Mouse (Mus musculus): ENCODE results near the gene Snx18. TPM values are rescaled to one million over a fixed set of nuclear protein-coding genes. Genes with fewer than 3 reads are reported as not detected.

Snx18 gene
- polyA plus RNA-seq, 1 experiment from 2014 or later, result 14.2 TPM

DNA sequence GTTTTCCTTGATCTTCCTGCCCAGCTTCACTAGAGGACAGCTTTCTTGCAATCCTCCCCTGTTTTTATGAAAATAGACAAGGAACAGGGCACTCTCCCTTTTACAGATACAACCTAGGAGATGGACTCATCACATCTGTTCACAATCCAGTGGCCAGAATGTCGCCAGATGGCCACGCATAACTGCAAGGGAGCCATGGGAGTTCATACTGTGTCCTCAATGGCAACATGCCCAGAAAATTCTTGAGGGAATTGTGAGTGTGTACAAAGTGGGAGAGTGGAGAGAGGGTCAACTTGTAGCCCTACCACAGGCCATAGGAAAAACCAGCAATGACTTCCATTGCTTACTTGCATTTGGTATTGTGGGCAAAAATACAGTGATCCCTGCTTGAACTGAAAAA is 63.1 kb downstream of the Snx18 start:
- H3K4me2 ChIP-seq, result no peak overlapping the region
- H3K9me3 ChIP-seq (replicated peaks), result no peaks in the 10 kb centered on the region
- no peaks in the 10 kb centered on the region for H3K36me3 ChIP-seq
- ATAC-seq (replicated peaks; ENCODE audit: insufficient number of reproducible peaks, insufficient read depth, low FRiP score, low read depth), result no peak
- no peak overlapping the region for H3K4me3 ChIP-seq
- 52% methylated on average over 2 of the region's 2 CpGs for WGBS
- no peaks in the 10 kb centered on the region for H3K27me3 ChIP-seq
- no peak overlapping the region for H3K27ac ChIP-seq
- H3K9ac ChIP-seq, result no peak overlapping the region
- peaks cover 13% of the 10 kb centered on the region for H3K4me1 ChIP-seq (replicated peaks)

DNA sequence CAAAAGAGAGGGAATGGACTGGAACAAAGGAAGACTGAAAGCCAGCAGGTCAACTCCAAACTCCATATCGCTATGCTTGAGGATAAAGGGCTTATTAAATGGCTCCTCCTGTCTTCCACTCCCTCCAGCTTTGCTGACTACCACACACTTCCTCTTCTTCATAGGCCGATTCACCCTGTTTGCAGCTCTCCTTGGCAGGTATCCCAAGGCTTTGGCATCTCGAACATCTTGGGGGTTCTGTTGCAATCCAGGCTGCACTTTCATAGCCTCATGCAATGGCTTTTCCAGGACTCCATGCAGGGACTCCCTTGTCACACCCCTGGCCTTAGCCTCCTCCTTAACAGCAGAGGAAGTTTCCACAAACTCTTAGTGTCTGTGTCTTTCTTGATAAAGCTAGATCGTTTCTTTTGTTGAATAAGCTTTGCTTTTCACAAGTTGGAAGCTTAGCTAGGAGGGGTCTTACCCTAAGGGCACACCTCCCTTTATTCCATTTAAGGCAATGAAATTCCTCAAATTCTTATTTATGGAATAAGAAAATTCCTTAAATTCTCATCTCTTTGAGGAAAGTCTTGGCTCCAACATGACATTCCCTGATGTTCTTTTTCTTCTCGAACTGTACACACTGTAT is 64.6 kb downstream of the Snx18 start:
- WGBS, result 66% methylated on average over 5 of the region's 5 CpGs
- no peak overlapping the region for H3K4me3 ChIP-seq
- H3K4me2 ChIP-seq, result no peak overlapping the region
- no peaks in the 10 kb centered on the region for H3K9me3 ChIP-seq (replicated peaks)
- H3K9ac ChIP-seq, result no peak overlapping the region
- H3K27ac ChIP-seq, result no peak overlapping the region
- no peaks in the 10 kb centered on the region for H3K27me3 ChIP-seq
- ATAC-seq (replicated peaks; ENCODE audit: insufficient number of reproducible peaks, insufficient read depth, low FRiP score, low read depth), result no peak
- H3K36me3 ChIP-seq, result no peaks in the 10 kb centered on the region
- H3K4me1 ChIP-seq (replicated peaks), result peaks cover 13% of the 10 kb centered on the region

GRCm38 (mm10) chr13:113552341-113552740 is 66.0 kb downstream of the Snx18 start:
- Histone ChIP-seq H3K4me2 (no peak overlapping the region), H3K4me1 (replicated peaks) (peaks cover 13% of the 10 kb centered on the region), H3K27me3 (no peaks in the 10 kb centered on the region), H3K9ac (no peak overlapping the region), H3K9me3 (replicated peaks) (no peaks in the 10 kb centered on the region), H3K27ac (no peak overlapping the region), H3K36me3 (no peaks in the 10 kb centered on the region), H3K4me3 (no peak overlapping the region)
- 74% methylated on average over 1 of the region's 1 CpGs for whole genome bisulfite sequencing
- no peak for ATAC-seq (replicated peaks; ENCODE audit: insufficient number of reproducible peaks, insufficient read depth, low FRiP score, low read depth)

DNA sequence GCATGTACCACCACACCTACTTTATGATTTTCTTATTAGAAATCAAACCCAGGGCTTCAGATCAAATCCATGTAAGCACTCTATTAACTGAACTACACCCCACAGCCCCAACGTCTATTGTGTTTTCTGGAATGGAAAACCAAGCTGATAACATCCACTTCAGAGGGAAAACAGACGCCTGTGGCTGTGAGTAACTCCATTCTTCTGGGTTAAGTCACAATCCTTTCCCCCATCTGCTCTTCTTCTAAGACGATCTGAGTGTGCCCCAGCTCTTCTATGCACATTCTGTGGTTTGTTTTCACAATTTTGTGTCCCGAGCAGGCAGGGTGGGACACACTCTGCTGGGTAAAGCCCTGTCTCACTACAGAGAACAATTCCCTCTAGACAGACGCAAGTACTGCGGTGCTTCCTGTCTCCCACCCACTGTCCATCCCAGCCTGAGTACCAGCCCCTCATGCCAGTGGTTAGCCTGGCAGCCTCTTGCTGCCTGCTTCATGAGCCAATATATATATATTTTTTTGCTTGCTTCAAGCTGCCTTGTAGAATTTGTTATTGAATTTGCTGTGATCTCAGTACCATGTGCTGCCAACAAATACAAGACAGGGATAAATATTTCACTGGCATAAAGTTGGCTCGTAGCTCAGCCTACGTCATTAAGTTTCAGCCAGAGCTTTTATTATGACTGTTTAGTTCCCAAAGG is 67.3 kb downstream of the Snx18 start:
- Histone ChIP-seq H3K27ac (peak overlapping the region; percentile 67), H3K9me3 (replicated peaks) (no peaks in the 10 kb centered on the region), H3K9ac (no peak overlapping the region), H3K4me3 (no peak overlapping the region), H3K27me3 (no peaks in the 10 kb centered on the region), H3K36me3 (no peaks in the 10 kb centered on the region), H3K4me2 (no peak overlapping the region; the same call in 1 of the 2 replicates), H3K4me1 (replicated peaks) (peaks cover 13% of the 10 kb centered on the region)
- 31% methylated on average over 8 of the region's 8 CpGs for whole genome bisulfite sequencing
- peak; percentile 71 for ATAC-seq (replicated peaks; ENCODE audit: insufficient number of reproducible peaks, insufficient read depth, low FRiP score, low read depth)

DNA sequence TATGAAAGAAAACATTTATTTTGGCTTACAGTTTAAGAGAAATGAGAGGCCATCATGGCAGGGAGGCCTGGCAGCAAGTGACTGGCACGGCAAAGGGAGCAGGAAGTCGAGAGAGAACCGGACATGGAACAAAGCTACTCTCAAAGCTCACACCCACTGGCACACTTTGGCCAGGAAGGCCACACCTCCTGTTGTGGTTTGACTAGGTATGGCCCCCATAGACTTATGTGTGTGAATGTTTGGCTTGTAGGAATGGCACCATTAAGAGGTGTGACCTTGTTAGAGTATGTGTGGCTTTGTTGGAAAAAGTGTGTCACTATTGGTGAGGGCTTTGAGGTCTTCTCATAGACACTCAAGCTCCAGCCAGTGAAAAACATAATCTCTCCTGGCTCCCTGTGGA is 69.3 kb downstream of the Snx18 start:
- H3K4me1 ChIP-seq (replicated peaks), result peaks cover 17% of the 10 kb centered on the region
- no peaks in the 10 kb centered on the region for H3K9me3 ChIP-seq (replicated peaks)
- no peak overlapping the region for H3K27ac ChIP-seq
- ATAC-seq (replicated peaks; ENCODE audit: insufficient number of reproducible peaks, insufficient read depth, low FRiP score, low read depth), result no peak
- no peak overlapping the region for H3K9ac ChIP-seq
- no peak overlapping the region for H3K4me2 ChIP-seq
- H3K36me3 ChIP-seq, result no peaks in the 10 kb centered on the region
- H3K27me3 ChIP-seq, result no peaks in the 10 kb centered on the region
- 80% methylated on average over 3 of the region's 3 CpGs for WGBS
- no peak overlapping the region for H3K4me3 ChIP-seq

GRCm38 (mm10) chr13:113547807-113548426 is 70.4 kb downstream of the Snx18 start:
- Histone ChIP-seq H3K4me2 (no peak overlapping the region), H3K27ac (no peak overlapping the region), H3K9ac (no peak overlapping the region), H3K27me3 (no peaks in the 10 kb centered on the region), H3K4me1 (replicated peaks) (peaks cover 17% of the 10 kb centered on the region), H3K4me3 (no peak overlapping the region), H3K9me3 (replicated peaks) (no peaks in the 10 kb centered on the region), H3K36me3 (no peaks in the 10 kb centered on the region)
- no peak for ATAC-seq (replicated peaks; ENCODE audit: insufficient number of reproducible peaks, insufficient read depth, low FRiP score, low read depth)
- WGBS, result 86% methylated on average over 8 of the region's 8 CpGs

- no peak overlapping the region for H3K4me2 ChIP-seq
- H3K36me3 ChIP-seq, result no peaks in the 10 kb centered on the region
- no peaks in the 10 kb centered on the region for H3K9me3 ChIP-seq (replicated peaks)
- H3K4me1 ChIP-seq (replicated peaks), result peaks cover 4% of the 10 kb centered on the region; the same call in 1 of the 2 replicates
- no peak overlapping the region for H3K27ac ChIP-seq
- WGBS, result 85% methylated on average over 6 of the region's 6 CpGs
- H3K9ac ChIP-seq, result no peak overlapping the region
- no peak overlapping the region for H3K4me3 ChIP-seq
- H3K27me3 ChIP-seq, result no peaks in the 10 kb centered on the region
- no peak for ATAC-seq (replicated peaks; ENCODE audit: insufficient number of reproducible peaks, insufficient read depth, low FRiP score, low read depth)
Measured at GRCm38 (mm10) chr13:113542374-113542773, 76.0 kb downstream of the Snx18 start.

Other genes starting within 250 kb of the Snx18 start
- gene Hspb3, start 45.1 kb upstream of the Snx18 start, polyA plus RNA-seq (2015; fragmentation: Nextera tagmentation; extraction: Ambion mirVana), result 39.1 and 52.7 TPM in 2 replicates
- 6.7 and 7.6 TPM in 2 replicates for gene Arl15, start 175.9 kb upstream of the Snx18 start, polyA plus RNA-seq (2015; fragmentation: Nextera tagmentation; extraction: Ambion mirVana)